Mouse (Mus musculus): Measurements from ENCODE around the gene Trip13.

Trip13 gene

GRCm38 (mm10) chr13:73886601-73887000 is 51.0 kb downstream of the Trip13 start:
- DNase-seq (ENCODE audit: low spot score) = no peak

- no peak for DNase-seq (ENCODE audit: low spot score)
Measured at GRCm38 (mm10) chr13:73886066-73886465, 51.5 kb downstream of the Trip13 start.

DNA sequence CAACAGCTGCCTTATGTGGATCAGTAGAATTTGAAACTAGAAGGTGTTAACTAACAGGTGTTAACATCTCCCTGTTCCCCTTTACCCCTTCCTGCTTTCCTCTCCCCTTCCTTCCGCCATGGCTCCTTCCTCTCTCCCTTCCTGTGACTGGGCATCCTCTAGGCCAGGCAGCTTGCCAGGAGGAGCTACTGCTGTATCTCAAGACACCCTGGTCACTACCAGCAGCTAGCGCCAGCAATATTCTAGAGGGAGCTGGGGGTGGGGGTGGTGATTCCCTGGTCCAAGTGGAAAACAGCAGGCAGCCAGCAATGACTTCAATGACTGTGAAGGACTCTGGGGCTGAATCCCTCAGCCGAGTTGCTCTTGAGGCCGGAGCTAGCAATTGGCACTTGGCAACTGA is 51.9 kb downstream of the Trip13 start:
- DNase-seq (ENCODE audit: low spot score) = no peak

- DNase-seq (ENCODE audit: low spot score) = no peak
Measured at GRCm38 (mm10) chr13:73881347-73881746, 56.2 kb downstream of the Trip13 start.

DNA sequence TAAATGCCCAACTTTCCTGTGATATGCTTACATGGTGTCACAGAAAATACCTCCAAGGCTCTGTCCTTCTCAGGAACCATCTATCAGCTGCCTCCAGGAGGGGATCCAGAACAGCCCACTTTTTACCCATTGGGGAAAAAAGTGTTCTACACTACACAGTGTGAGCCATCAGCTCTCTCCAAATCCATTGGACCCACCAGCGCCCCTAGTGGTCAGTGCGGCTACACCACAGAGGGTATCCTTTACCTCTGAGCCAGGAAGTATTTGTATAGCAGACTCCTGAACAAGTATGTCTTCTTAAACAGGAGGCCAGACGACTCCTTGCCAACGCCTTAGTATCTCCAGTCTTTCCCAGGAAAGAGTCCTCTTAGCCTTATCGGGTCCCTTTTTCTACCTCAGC is 57.8 kb downstream of the Trip13 start:
- DNase-seq (ENCODE audit: low spot score) = no peak

GRCm38 (mm10) chr13:73872159-73872558 is 65.4 kb downstream of the Trip13 start:
- no peak for DNase-seq (ENCODE audit: low spot score)

Data from left cerebral cortex, adult 11 months (tissue).